Mouse (Mus musculus) forebrain, embryonic 16.5 days (tissue): ENCODE data around the gene 4921517D22Rik. TPM values are rescaled to one million over a fixed set of nuclear protein-coding genes. Genes with fewer than 3 reads are reported as not detected.
"Not testable (repeated sequence)": the region's sequence is repeated elsewhere in the genome, so short reads cannot be mapped to it uniquely, and the experiment has no call there.

Experiments used
- ATAC-seq: fragments of 200-750 bp; cut with Nextera tagmentation; 2 replicates; pipeline ENCODE4 v1.8.0; 2017; ENCODE audit warnings: mild to moderate bottlenecking, moderate library complexity
- H3K27ac ChIP-seq: fragments of 300-500 bp; sonication (generic); 2 replicates; pipeline ENCODE4 v1.5.1; 2014; ENCODE audit warnings: low read length, control low read depth
- H3K27me3 ChIP-seq: fragments of 300-500 bp; sonication (generic); replicated peaks from 2 replicates; pipeline ENCODE4 v1.6.1; 2014; ENCODE audit warnings: low read length; ENCODE audit not compliant: control insufficient read depth, insufficient read depth
- H3K36me3 ChIP-seq: fragments of 300-500 bp; sonication (generic); 2 replicates; pipeline ENCODE4 v1.6.1; 2014; ENCODE audit not compliant: control insufficient read depth, insufficient read depth
- H3K4me1 ChIP-seq: fragments of 300-500 bp; sonication (generic); replicated peaks from 2 replicates; pipeline ENCODE4 v1.6.1; 2014; ENCODE audit warnings: low read length; ENCODE audit not compliant: control insufficient read depth, insufficient read depth
- H3K4me2 ChIP-seq: fragments of 300-500 bp; sonication (generic); 2 replicates; pipeline ENCODE4 v1.6.1; 2014; ENCODE audit warnings: mild to moderate bottlenecking, low read length, control low read depth
- H3K4me3 ChIP-seq: fragments of 300-500 bp; sonication (generic); replicated peaks from 2 replicates; pipeline ENCODE4 v1.5.1; 2014; ENCODE audit warnings: mild to moderate bottlenecking, low read length, control low read depth
- H3K9ac ChIP-seq: fragments of 300-500 bp; sonication (generic); replicated peaks from 2 replicates; pipeline ENCODE4 v1.6.1; 2014; ENCODE audit warnings: low read depth, low read length, control low read depth
- H3K9me3 ChIP-seq: fragments of 300-500 bp; sonication (generic); 2 replicates; pipeline ENCODE4 v1.6.1; 2016; ENCODE audit warnings: low read length; ENCODE audit not compliant: control insufficient read depth
- WGBS: fragments of 180-500 bp; shearing (Covaris S2); extraction: QIAGEN DNeasy Blood & Tissue Kit; methylation state at CpG from one replicate; pipeline ENCODE4 v1.1.7; 2014; 5-methylcytosine and 5-hydroxymethylcytosine counted together
- polyA plus RNA-seq: library from polyadenylated mRNA; unstranded; fragments of >200 nt; fragmentation: Nextera tagmentation; extraction: Ambion mirVana; gene quantifications from 2 replicates; pipeline ENCODE4 v1.2.1, GENCODE M21; 2015

4921517D22Rik gene
- polyA plus RNA-seq, 1 experiment from 2014 or later, result not detected

DNA sequence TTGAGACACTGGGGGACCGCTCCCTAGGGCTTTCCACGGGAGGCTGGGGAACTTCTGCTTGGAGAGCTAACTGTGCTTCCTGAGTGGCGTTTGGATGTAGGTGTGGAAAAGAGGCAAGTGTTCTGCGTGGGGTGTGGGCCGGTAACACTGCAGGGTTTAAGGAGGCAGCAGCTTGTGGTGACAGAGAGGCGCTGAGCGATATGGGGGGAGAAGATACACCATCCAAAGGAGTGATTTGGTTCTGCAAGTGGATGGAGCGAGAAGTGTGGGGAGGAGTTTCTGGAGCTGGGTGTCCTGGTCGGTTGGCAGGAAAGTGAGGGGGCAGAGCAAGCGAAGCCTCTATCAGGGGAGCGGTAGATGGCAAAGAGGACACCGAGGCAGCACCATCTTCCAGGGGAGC is 9.6 kb upstream of the 4921517D22Rik start:
- no peak for ATAC-seq
- 86% methylated on average over 12 of the region's 12 CpGs for WGBS
- Histone ChIP-seq H3K27ac (no peak overlapping the region), H3K9me3 (no peaks in the 10 kb centered on the region), H3K27me3 (no peaks in the 10 kb centered on the region), H3K4me2 (no peak overlapping the region), H3K9ac (no peak overlapping the region), H3K4me3 (no peak overlapping the region), H3K36me3 (no peaks in the 10 kb centered on the region), H3K4me1 (no peaks in the 10 kb centered on the region; the same call in 1 of the 2 replicates)

DNA sequence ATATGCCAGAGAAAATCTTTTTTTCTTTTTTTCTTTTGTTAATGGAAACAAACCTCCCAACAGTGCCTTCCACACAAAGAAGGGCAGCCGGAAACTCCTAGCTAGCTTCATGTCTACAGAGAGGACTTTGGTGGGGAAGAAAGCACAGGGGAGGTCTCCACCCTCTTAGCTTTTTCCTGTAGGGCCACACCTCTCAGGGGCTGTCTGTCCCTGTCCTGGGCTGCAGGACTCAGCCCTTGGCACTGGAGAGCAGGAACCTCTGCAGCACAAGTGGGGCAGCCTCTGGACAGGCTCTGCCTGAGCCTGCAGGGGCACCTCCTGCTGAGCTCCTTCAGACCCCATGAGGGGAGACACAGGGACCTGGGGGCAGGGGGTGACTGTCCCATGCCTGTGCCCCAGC is 6.2 kb upstream of the 4921517D22Rik start:
- ATAC-seq, H3K9me3 ChIP-seq, H3K4me2 ChIP-seq, H3K4me3 ChIP-seq, H3K9ac ChIP-seq, H3K36me3 ChIP-seq, H3K4me1 ChIP-seq, H3K27me3 ChIP-seq, H3K27ac ChIP-seq: not testable (repeated sequence)
- 52% methylated on average over 1 of the region's 1 CpGs for WGBS

DNA sequence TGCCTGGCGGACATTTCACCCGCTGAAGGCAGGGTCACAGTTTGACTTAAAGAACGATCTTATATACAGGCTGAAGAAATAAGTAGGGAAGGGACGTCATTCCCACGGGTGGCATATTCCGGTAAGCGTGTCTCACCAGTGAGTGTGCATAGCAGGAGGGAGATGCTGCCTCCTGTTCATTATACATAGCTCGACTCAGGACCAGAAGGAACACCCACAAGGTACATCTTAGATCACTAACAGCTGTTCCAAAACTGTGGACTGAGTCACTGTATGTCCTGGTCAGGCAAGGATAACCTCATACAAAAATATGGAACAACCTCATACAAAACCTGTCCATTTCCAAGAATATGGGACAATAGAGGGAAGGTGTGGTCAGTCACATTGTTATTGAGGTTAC is 5.2 kb upstream of the 4921517D22Rik start:
- ATAC-seq, result no peak
- WGBS, result 88% methylated on average over 8 of the region's 8 CpGs
- no peaks in the 10 kb centered on the region for H3K27me3 ChIP-seq

DNA sequence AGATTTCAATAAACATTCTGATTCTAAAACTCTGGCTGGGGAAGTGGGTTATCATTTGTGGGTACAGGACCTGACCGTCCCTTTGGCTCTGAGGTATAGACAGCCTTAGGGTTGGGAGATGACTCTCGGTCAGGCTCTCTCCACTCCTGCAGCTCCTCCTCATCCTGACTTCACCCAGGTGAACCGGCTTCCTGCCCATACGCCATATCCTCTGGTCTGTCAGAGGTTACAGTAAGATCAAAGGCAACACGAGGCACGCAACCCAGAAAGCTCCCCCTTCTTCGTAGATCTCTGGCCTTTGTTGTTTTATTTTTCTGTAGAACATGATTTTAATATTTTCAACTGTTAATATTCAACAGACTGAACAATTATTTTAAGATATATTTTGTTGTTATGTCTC is 1.9 kb upstream of the 4921517D22Rik start:
- Histone ChIP-seq H3K36me3 (no peaks in the 10 kb centered on the region), H3K9me3 (no peaks in the 10 kb centered on the region), H3K4me2 (no peak overlapping the region), H3K27ac (no peak overlapping the region), H3K4me3 (no peak overlapping the region), H3K27me3 (no peaks in the 10 kb centered on the region), H3K4me1 (no peaks in the 10 kb centered on the region), H3K9ac (no peak overlapping the region)
- WGBS, result 93% methylated on average over 7 of the region's 7 CpGs
- ATAC-seq, result no peak

More for the DNA sequence above, 5.2 kb upstream of the 4921517D22Rik start:
- Histone ChIP-seq H3K36me3 (no peaks in the 10 kb centered on the region), H3K9ac (no peak overlapping the region), H3K4me2 (no peak overlapping the region), H3K4me3 (no peak overlapping the region), H3K4me1 (no peaks in the 10 kb centered on the region), H3K27ac (no peak overlapping the region), H3K9me3 (no peaks in the 10 kb centered on the region)

DNA sequence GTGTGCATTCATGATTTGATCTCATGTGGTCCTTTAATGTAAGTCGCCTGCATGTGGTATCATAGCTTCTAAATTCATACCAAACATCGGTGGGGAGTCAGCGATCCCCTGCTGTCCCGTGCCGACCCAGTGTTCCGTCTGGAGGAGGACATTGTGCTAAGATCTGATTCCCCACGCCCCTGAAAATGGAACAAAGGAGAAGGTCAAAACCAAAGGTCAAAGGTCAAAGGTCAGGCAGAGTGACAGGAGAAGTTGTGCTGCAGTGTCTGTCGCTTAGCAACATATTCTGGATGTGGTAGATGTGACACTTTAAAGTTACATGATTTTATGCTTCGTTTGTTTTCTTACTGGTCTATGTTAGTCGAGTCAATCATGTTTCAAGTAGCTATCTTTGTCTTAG is 2.4 kb downstream of the 4921517D22Rik start:
- Histone ChIP-seq H3K27me3 (no peaks in the 10 kb centered on the region), H3K27ac (no peak overlapping the region), H3K36me3 (no peaks in the 10 kb centered on the region), H3K9me3 (no peaks in the 10 kb centered on the region), H3K4me1 (no peaks in the 10 kb centered on the region), H3K4me2 (no peak overlapping the region), H3K9ac (no peak overlapping the region), H3K4me3 (no peak overlapping the region)
- ATAC-seq, result no peak
- 45% methylated on average over 10 of the region's 10 CpGs for WGBS

DNA sequence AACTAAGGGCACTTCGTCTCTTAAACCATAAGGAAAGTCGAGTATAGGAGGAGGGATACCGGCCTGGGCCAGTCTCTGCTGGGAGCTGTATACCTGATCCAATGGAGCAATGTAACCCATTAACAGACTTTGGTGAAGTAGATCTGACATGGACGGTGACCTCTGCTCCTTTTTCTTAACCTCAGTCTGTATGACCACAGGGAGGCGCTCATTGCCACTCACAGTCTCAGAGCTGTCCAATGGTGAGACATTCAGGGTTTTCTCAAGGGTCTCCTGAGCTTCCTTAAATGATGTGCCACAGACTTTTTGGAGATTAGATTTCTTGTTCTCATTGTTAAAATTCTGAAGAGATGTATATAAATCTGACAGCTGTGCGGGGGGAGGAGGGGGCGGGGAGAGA is 3.3 kb downstream of the 4921517D22Rik start:
- no peaks in the 10 kb centered on the region for H3K36me3 ChIP-seq
- no peak overlapping the region for H3K4me2 ChIP-seq
- no peaks in the 10 kb centered on the region for H3K9me3 ChIP-seq
- no peak overlapping the region for H3K9ac ChIP-seq
- 86% methylated on average over 7 of the region's 7 CpGs for WGBS
- no peak overlapping the region for H3K4me3 ChIP-seq
- no peak for ATAC-seq
- H3K27me3 ChIP-seq, result no peaks in the 10 kb centered on the region
- no peak overlapping the region for H3K27ac ChIP-seq
- no peaks in the 10 kb centered on the region for H3K4me1 ChIP-seq

DNA sequence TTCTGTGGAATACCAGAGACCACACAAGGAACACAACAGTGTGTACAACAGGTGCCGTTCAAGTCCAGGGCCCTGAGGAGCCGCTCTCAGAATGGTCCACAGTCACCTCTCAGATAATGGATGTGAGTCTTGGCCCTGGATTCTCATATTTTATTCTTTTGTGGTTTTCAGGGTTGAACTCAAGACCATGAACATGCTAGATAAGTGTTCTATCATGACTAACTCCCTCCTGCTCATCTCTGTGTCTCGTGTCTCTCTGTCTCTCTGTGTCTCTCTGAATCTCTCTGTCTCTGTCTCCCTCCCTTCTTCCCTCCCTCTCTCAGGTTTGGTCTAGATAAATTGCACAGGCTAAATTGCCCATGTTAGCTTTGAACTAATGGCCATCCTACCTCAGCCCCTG is 4.1 kb downstream of the 4921517D22Rik start:
- H3K27ac ChIP-seq, result no peak overlapping the region
- H3K4me3 ChIP-seq, result no peak overlapping the region
- no peaks in the 10 kb centered on the region for H3K9me3 ChIP-seq
- no peaks in the 10 kb centered on the region for H3K27me3 ChIP-seq
- H3K36me3 ChIP-seq, result no peaks in the 10 kb centered on the region
- 95% methylated on average over 3 of the region's 3 CpGs for WGBS
- no peak overlapping the region for H3K9ac ChIP-seq
- ATAC-seq, result no peak
- H3K4me1 ChIP-seq, result no peaks in the 10 kb centered on the region
- H3K4me2 ChIP-seq, result no peak overlapping the region

DNA sequence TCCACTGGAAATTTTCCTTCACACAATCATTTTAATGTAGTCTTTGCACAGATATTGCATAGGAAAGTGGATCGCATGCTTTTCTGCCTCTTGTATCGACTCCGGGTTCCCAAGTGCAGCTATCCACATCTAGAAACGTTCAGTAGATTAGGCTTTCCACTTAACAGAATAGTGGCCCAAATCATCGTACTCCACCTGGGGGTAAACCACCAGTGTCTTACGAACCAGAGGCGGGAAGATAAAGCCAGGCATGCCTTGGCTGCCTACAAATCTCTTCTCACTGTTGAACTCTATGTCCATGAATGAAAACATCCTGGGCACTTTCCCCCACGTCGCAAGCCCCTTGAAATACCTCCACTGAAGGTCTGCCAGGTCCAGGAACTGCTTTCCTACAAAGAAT is 4.6 kb downstream of the 4921517D22Rik start:
- H3K9ac ChIP-seq, result no peak overlapping the region
- no peak overlapping the region for H3K27ac ChIP-seq
- no peaks in the 10 kb centered on the region for H3K4me1 ChIP-seq
- no peaks in the 10 kb centered on the region for H3K27me3 ChIP-seq
- 90% methylated on average over 9 of the region's 9 CpGs for WGBS
- H3K4me3 ChIP-seq, result no peak overlapping the region
- H3K4me2 ChIP-seq, result no peak overlapping the region
- ATAC-seq, result no peak
- no peaks in the 10 kb centered on the region for H3K36me3 ChIP-seq
- no peaks in the 10 kb centered on the region for H3K9me3 ChIP-seq

DNA sequence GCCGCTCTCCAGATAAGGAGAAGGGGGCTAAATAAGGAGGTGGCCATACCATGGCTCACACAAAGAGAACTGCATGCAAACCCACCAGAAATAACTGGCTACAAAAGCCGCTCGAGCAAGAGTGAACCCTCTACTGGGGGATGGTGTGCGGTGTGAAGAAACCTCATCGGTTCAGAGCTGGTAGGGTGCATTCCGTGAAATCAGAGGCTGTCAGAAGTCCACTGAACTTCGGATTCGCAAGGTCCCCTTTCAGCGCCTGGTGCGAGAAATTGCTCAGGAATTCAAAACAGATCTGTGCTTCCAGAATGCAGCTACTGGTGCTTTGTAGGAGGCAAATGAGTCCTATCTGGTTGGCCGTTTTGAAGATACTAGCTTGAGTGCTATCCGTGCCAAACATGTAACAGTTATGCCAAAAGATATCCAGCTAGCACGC is 5.6 kb downstream of the 4921517D22Rik start:
- H3K4me3 ChIP-seq, result no peak overlapping the region
- H3K36me3 ChIP-seq, result no peaks in the 10 kb centered on the region
- 71% methylated on average over 13 of the region's 13 CpGs for WGBS
- no peak for ATAC-seq
- H3K9ac ChIP-seq, result no peak overlapping the region
- H3K9me3 ChIP-seq, result no peaks in the 10 kb centered on the region
- no peak overlapping the region for H3K4me2 ChIP-seq
- H3K27ac ChIP-seq, result no peak overlapping the region
- H3K27me3 ChIP-seq, result no peaks in the 10 kb centered on the region
- H3K4me1 ChIP-seq, result no peaks in the 10 kb centered on the region

DNA sequence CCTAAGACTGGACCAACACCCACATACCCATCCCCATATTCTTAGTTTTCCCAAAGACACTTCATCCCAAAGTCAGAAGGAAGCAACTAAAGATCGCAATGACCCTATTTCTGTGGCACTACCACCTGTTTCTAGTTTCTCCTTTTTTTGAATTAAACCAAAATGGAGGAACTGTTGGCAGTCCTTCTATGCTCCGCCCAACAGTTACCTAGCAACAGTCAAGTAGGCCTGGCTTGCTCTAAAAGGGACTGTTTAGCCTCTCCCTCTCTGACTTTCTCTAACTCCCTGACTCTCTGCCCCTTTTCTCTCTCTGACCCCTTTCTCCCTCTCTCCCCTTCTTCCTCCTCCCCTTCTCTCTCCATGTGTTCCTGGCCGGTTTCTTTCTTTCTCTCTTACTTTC is 8.7 kb downstream of the 4921517D22Rik start:
- H3K9me3 ChIP-seq, result no peaks in the 10 kb centered on the region
- no peak for ATAC-seq
- H3K9ac ChIP-seq, result no peak overlapping the region
- no peaks in the 10 kb centered on the region for H3K36me3 ChIP-seq
- no peak overlapping the region for H3K4me3 ChIP-seq
- H3K27me3 ChIP-seq, result no peaks in the 10 kb centered on the region
- H3K4me2 ChIP-seq, result no peak overlapping the region
- H3K27ac ChIP-seq, result no peak overlapping the region
- WGBS, result 78% methylated on average over 3 of the region's 3 CpGs
- H3K4me1 ChIP-seq, result no peaks in the 10 kb centered on the region
